Mouse (Mus musculus): ENCODE measurements around the gene Cdk14.

DNA sequence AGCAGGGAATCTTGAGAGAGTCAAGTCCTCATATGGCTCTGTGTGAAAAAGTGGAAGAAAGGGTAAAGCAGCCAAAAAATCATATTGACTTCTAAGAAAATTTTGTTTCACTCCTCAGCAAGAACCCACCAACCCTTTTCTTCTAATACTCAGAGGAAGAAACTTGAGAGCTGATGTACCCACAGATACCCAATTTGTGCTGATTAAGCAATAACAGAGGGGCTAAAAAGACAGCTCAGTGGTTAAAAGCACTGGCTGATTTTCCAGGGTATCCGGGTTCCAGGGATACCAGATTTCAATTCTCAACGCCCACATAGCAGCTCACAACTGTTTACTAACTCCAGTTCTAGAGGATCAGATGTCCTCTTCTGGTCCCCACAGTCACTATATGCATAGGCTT, 401.9 kb downstream of the Cdk14 start:
- TF ChIP-seq CTCF (conservative IDR thresholded peaks at IDR 0.05; ENCODE audit: low read length) (no peak), POU5F1 (IDR thresholded peaks at IDR 0.05; ENCODE audit: borderline replicate concordance, low read length) (no peak)

Measured in E14TG2a.4 (cell line).